35 mouse cellular contexts compared by ENCODE assay signal in the genomic region with DNA sequence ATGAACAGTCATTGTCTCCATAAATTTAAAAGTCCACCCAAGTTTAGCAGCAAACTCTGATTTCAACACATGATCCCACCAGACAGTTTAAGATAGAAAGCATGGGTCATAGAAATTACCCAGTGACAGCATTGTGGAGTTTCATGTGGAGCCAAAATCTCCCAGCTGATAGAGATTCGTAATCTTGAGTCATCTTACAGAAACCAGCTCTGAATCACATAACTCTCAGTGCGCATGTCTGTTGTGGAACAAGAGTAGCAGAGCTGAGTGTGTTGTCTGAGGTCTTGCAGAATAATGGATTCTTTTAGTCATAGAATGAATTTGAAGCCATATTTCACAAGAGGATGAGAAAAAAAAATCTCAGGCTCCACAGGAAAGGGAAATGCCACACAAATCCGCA. TPM values are rescaled to one million over a fixed set of nuclear protein-coding genes. Genes with fewer than 3 reads are reported as not detected.
A peak's percentile ranks its signal among the peaks of the same experiment; 100 is the strongest.
DNase-seq lines count a peak whose midpoint lies in the region; ATAC-seq lines count a peak whose summit lies in the region.
"Had no signal": no experiment of that assay in that cellular context is flagged by ENCODE, and none has a peak within 500 bp of the region (broad histone marks: within the 10 kb centered on the region; RNA-seq: fewer than 3 reads in every experiment).

No protein-coding gene starts in this region.

- no peak for ATAC-seq in midbrain, embryonic 14.5 days (ENCODE audit: low FRiP score, low TSS enrichment)
- no peak for ATAC-seq in midbrain, embryonic 13.5 days
- ATAC-seq in granulocyte monocyte progenitor cell, adult 5-6 weeks (replicated peaks; ENCODE audit: poor library complexity, severe bottlenecking) = peak; percentile 45
- ATAC-seq in forebrain, embryonic 12.5 days (ENCODE audit: low FRiP score) = no peak
- ATAC-seq: CD4-positive, CD25-positive, alpha-beta regulatory T cell, adult 4 months; forebrain, embryonic 13.5 days; intestine, postnatal 0 days; midbrain, embryonic 15.5 days had no signal

- H3K9me3 ChIP-seq in midbrain, embryonic 14.5 days (ENCODE audit: control insufficient read depth, low read length) = no peaks in the 10 kb centered on the region
- no peaks in the 10 kb centered on the region for H3K9me3 ChIP-seq in midbrain, embryonic 13.5 days
- H3K9me3 ChIP-seq in forebrain, embryonic 12.5 days = no peaks in the 10 kb centered on the region
- H3K9me3 ChIP-seq: forebrain, embryonic 13.5 days; heart, embryonic 13.5 days; hindbrain, embryonic 12.5 days; limb, embryonic 15.5 days; midbrain, embryonic 15.5 days; neural tube, embryonic 15.5 days had no signal

- H3K36me3 ChIP-seq in midbrain, embryonic 14.5 days (ENCODE audit: control insufficient read depth, insufficient read depth, low read length) = no peaks in the 10 kb centered on the region
- H3K36me3 ChIP-seq in midbrain, embryonic 13.5 days = no peaks in the 10 kb centered on the region
- no peaks in the 10 kb centered on the region for H3K36me3 ChIP-seq in forebrain, embryonic 12.5 days (replicated peaks)
- H3K36me3 ChIP-seq: heart, embryonic 13.5 days; hindbrain, embryonic 12.5 days; limb, embryonic 15.5 days; midbrain, embryonic 15.5 days; neural tube, embryonic 15.5 days had no signal

- H3K4me3 ChIP-seq in midbrain, embryonic 14.5 days (replicated peaks; ENCODE audit: low read depth, low read length) = no peak overlapping the region
- H3K4me3 ChIP-seq in midbrain, embryonic 13.5 days (replicated peaks) = no peak overlapping the region
- H3K4me3 ChIP-seq in forebrain, embryonic 12.5 days (replicated peaks) = no peak overlapping the region
- H3K4me3 ChIP-seq: forebrain, embryonic 13.5 days; heart, embryonic 13.5 days; hindbrain, embryonic 12.5 days; limb, embryonic 15.5 days; midbrain, embryonic 15.5 days; myocyte; neural tube, embryonic 15.5 days had no signal

- H3K4me1 ChIP-seq in midbrain, embryonic 14.5 days (ENCODE audit: control insufficient read depth, insufficient read depth, low read length) = no peaks in the 10 kb centered on the region
- no peaks in the 10 kb centered on the region for H3K4me1 ChIP-seq in midbrain, embryonic 13.5 days (replicated peaks)
- no peaks in the 10 kb centered on the region for H3K4me1 ChIP-seq in forebrain, embryonic 12.5 days
- H3K4me1 ChIP-seq: forebrain, embryonic 13.5 days; heart, embryonic 13.5 days; hindbrain, embryonic 12.5 days; limb, embryonic 15.5 days; midbrain, embryonic 15.5 days; neural tube, embryonic 15.5 days had no signal

- H3K9ac ChIP-seq in midbrain, embryonic 14.5 days (replicated peaks; ENCODE audit: low read length) = no peak overlapping the region
- H3K9ac ChIP-seq in midbrain, embryonic 13.5 days (replicated peaks) = no peak overlapping the region
- H3K9ac ChIP-seq in forebrain, embryonic 12.5 days = no peak overlapping the region
- H3K9ac ChIP-seq: forebrain, embryonic 13.5 days; heart, embryonic 13.5 days; hindbrain, embryonic 12.5 days; limb, embryonic 15.5 days; liver, embryonic 14.5 days; midbrain, embryonic 15.5 days; neural tube, embryonic 15.5 days had no signal

- no peak overlapping the region for H3K4me2 ChIP-seq in midbrain, embryonic 14.5 days (ENCODE audit: low read length)
- no peak overlapping the region for H3K4me2 ChIP-seq in midbrain, embryonic 13.5 days (replicated peaks)
- H3K4me2 ChIP-seq in forebrain, embryonic 12.5 days = no peak overlapping the region
- H3K4me2 ChIP-seq: forebrain, embryonic 13.5 days; heart, embryonic 13.5 days; hindbrain, embryonic 12.5 days; limb, embryonic 15.5 days; midbrain, embryonic 15.5 days; neural tube, embryonic 15.5 days had no signal

- WGBS in midbrain, embryonic 14.5 days = 83% methylated on average over 3 of the region's 3 CpGs
- 85% methylated on average over 3 of the region's 3 CpGs for WGBS in midbrain, embryonic 13.5 days
- 90% methylated on average over 3 of the region's 3 CpGs for WGBS in forebrain, embryonic 12.5 days

- peak; percentile 10 for DNase-seq in adrenal gland, postnatal 14 days
- DNase-seq in adrenal gland, adult 18-20 months (ENCODE audit: low spot score in 2 of 2) = no peak
- peak; percentile 1 for DNase-seq in midbrain, embryonic 14.5 days
- DNase-seq in ovary, postnatal 36 days (ENCODE audit: low spot score) = no peak
- no peak for DNase-seq in cerebellum, adult 8-10 months
- DNase-seq: adrenal gland, postnatal 10 days; cerebellum, adult 9-10 months; heart, adult 18-20 months; heart, postnatal 14 days; kidney, postnatal 25 days; left cerebral cortex, postnatal 4 days had no signal

- no peak overlapping the region for H3K27ac ChIP-seq in midbrain, embryonic 14.5 days (replicated peaks; ENCODE audit: low read depth, low read length)
- no peak overlapping the region for H3K27ac ChIP-seq in midbrain, embryonic 13.5 days
- H3K27ac ChIP-seq in forebrain, embryonic 12.5 days = no peak overlapping the region
- H3K27ac ChIP-seq: forebrain, embryonic 13.5 days; heart, embryonic 13.5 days; hindbrain, embryonic 12.5 days; limb, embryonic 15.5 days; liver, embryonic 14.5 days; midbrain, embryonic 15.5 days; neural tube, embryonic 15.5 days had no signal

- no peaks in the 10 kb centered on the region for H3K27me3 ChIP-seq in midbrain, embryonic 14.5 days (ENCODE audit: control insufficient read depth, insufficient read depth, low read length)
- no peaks in the 10 kb centered on the region for H3K27me3 ChIP-seq in midbrain, embryonic 13.5 days
- H3K27me3 ChIP-seq in forebrain, embryonic 12.5 days = no peaks in the 10 kb centered on the region
- H3K27me3 ChIP-seq: forebrain, embryonic 13.5 days; heart, embryonic 13.5 days; hindbrain, embryonic 12.5 days; limb, embryonic 15.5 days; midbrain, embryonic 15.5 days; neural tube, embryonic 15.5 days had no signal

RNA-seq across cellular contexts. Expression of a gene that starts 4.0 kb away (rescaled TPM):
- total RNA-seq in adrenal gland, postnatal 14 days (2021) = not detected in 2 replicates
- total RNA-seq in adrenal gland, adult 18-20 months (2021) = not detected
- not detected in 2 replicates for polyA plus RNA-seq in midbrain, embryonic 14.5 days (2014; fragmentation: Nextera tagmentation; extraction: Ambion mirVana)
- not detected in 2 replicates for polyA plus RNA-seq in midbrain, embryonic 13.5 days (2015; fragmentation: Nextera tagmentation; extraction: Ambion mirVana)
- total RNA-seq in granulocyte monocyte progenitor cell, adult 5-6 weeks (2014; fragmentation: Nextera tagmentation) = not detected in 2 replicates
- total RNA-seq in granulocyte monocyte progenitor cell, adult 5-6 weeks (2017) = not detected in 2 replicates
- polyA plus RNA-seq in forebrain, embryonic 12.5 days (2016; fragmentation: Nextera tagmentation; extraction: Ambion mirVana) = not detected in 2 replicates
- total RNA-seq: adrenal gland, postnatal 10 days; ES-E14; gastrocnemius, adult 8-10 months; heart, adult 18-20 months; heart, postnatal 14 days; layer of hippocampus, adult 8-10 months; left cerebral cortex, adult 18-20 months; left cerebral cortex, postnatal 4 days had no signal
- polyA plus RNA-seq: brain, embryonic 14.5 days; CD4-positive, CD25-positive, alpha-beta regulatory T cell, adult 4 months; forebrain, embryonic 13.5 days; frontal cortex, adult 2 months; heart, embryonic 13.5 days; hindbrain, embryonic 12.5 days; intestine, postnatal 0 days; kidney, embryonic 14.5 days; limb, embryonic 15.5 days; liver, embryonic 14.5 days; lung, embryonic 16.5 days; midbrain, embryonic 15.5 days; myocyte; neural tube, embryonic 15.5 days; stomach, embryonic 16.5 days; thymus, postnatal 0 days had no signal

RNA-seq across cellular contexts. Expression of a gene that starts 12.5 kb away (rescaled TPM):
- total RNA-seq in adrenal gland, postnatal 14 days (2021) = not detected in 2 replicates
- total RNA-seq in adrenal gland, adult 18-20 months (2021) = not detected
- polyA plus RNA-seq in midbrain, embryonic 14.5 days (2014; fragmentation: Nextera tagmentation; extraction: Ambion mirVana) = not detected in 2 replicates
- polyA plus RNA-seq in midbrain, embryonic 13.5 days (2015; fragmentation: Nextera tagmentation; extraction: Ambion mirVana) = not detected in 2 replicates
- 0.41 TPM in 1 of 2 replicates, not detected in the other for total RNA-seq in granulocyte monocyte progenitor cell, adult 5-6 weeks (2014; fragmentation: Nextera tagmentation)
- total RNA-seq in granulocyte monocyte progenitor cell, adult 5-6 weeks (2017) = not detected in 2 replicates
- 0.08 TPM in 1 of 2 replicates, not detected in the other for polyA plus RNA-seq in forebrain, embryonic 12.5 days (2016; fragmentation: Nextera tagmentation; extraction: Ambion mirVana)
- total RNA-seq: adrenal gland, postnatal 10 days; ES-E14; gastrocnemius, adult 8-10 months; heart, adult 18-20 months; heart, postnatal 14 days; layer of hippocampus, adult 8-10 months; left cerebral cortex, adult 18-20 months; left cerebral cortex, postnatal 4 days had no signal
- polyA plus RNA-seq: CD4-positive, CD25-positive, alpha-beta regulatory T cell, adult 4 months; forebrain, embryonic 13.5 days; frontal cortex, adult 2 months; heart, embryonic 13.5 days; hindbrain, embryonic 12.5 days; intestine, postnatal 0 days; kidney, embryonic 14.5 days; lung, embryonic 16.5 days; midbrain, embryonic 15.5 days; myocyte; neural tube, embryonic 15.5 days had no signal

RNA-seq across cellular contexts. Expression of a gene that starts 13.4 kb away (rescaled TPM):
- total RNA-seq in adrenal gland, postnatal 14 days (2021) = not detected in 2 replicates
- total RNA-seq in adrenal gland, adult 18-20 months (2021) = not detected
- polyA plus RNA-seq in midbrain, embryonic 14.5 days (2014; fragmentation: Nextera tagmentation; extraction: Ambion mirVana) = not detected in 2 replicates
- polyA plus RNA-seq in midbrain, embryonic 13.5 days (2015; fragmentation: Nextera tagmentation; extraction: Ambion mirVana) = not detected in 2 replicates
- not detected in 2 replicates for total RNA-seq in granulocyte monocyte progenitor cell, adult 5-6 weeks (2014; fragmentation: Nextera tagmentation)
- not detected in 2 replicates for total RNA-seq in granulocyte monocyte progenitor cell, adult 5-6 weeks (2017)
- 0.21 TPM in 1 of 2 replicates, not detected in the other for polyA plus RNA-seq in forebrain, embryonic 12.5 days (2016; fragmentation: Nextera tagmentation; extraction: Ambion mirVana)
- total RNA-seq: adrenal gland, postnatal 10 days; ES-E14; gastrocnemius, adult 8-10 months; heart, adult 18-20 months; heart, postnatal 14 days; layer of hippocampus, adult 8-10 months; left cerebral cortex, adult 18-20 months; left cerebral cortex, postnatal 4 days had no signal
- polyA plus RNA-seq: brain, embryonic 14.5 days; CD4-positive, CD25-positive, alpha-beta regulatory T cell, adult 4 months; forebrain, embryonic 13.5 days; frontal cortex, adult 2 months; heart, embryonic 13.5 days; hindbrain, embryonic 12.5 days; intestine, postnatal 0 days; kidney, embryonic 14.5 days; limb, embryonic 15.5 days; liver, embryonic 14.5 days; lung, embryonic 16.5 days; midbrain, embryonic 15.5 days; myocyte; neural tube, embryonic 15.5 days; small intestine, adult 2 months; stomach, embryonic 16.5 days; thymus, postnatal 0 days had no signal

RNA-seq across cellular contexts. Expression of a gene that starts 21.4 kb away (rescaled TPM):
- total RNA-seq in adrenal gland, postnatal 14 days (2021) = 2.6 and 6.6 TPM in 2 replicates
- 10 to 100 TPM in 1 of 2 experiments, 1 to 10 TPM in 1; 6.8 to 16.8 TPM for total RNA-seq in adrenal gland, adult 18-20 months (2021)
- polyA plus RNA-seq in midbrain, embryonic 14.5 days (2014; fragmentation: Nextera tagmentation; extraction: Ambion mirVana) = 1.3 TPM in 1 of 2 replicates, not detected in the other
- polyA plus RNA-seq in midbrain, embryonic 13.5 days (2015; fragmentation: Nextera tagmentation; extraction: Ambion mirVana) = not detected in 2 replicates
- not detected in 2 replicates for total RNA-seq in granulocyte monocyte progenitor cell, adult 5-6 weeks (2014; fragmentation: Nextera tagmentation)
- total RNA-seq in granulocyte monocyte progenitor cell, adult 5-6 weeks (2017) = 0.78 TPM in 1 of 2 replicates, not detected in the other
- not detected in 2 replicates for polyA plus RNA-seq in forebrain, embryonic 12.5 days (2016; fragmentation: Nextera tagmentation; extraction: Ambion mirVana)
- total RNA-seq: ES-E14; layer of hippocampus, adult 8-10 months; left cerebral cortex, adult 18-20 months; left cerebral cortex, postnatal 4 days had no signal
- polyA plus RNA-seq: brain, embryonic 14.5 days; forebrain, embryonic 13.5 days; frontal cortex, adult 2 months; hindbrain, embryonic 12.5 days; kidney, embryonic 14.5 days; neural tube, embryonic 15.5 days had no signal

RNA-seq across cellular contexts. Expression of a gene that starts 31.1 kb away (rescaled TPM):
- total RNA-seq in adrenal gland, postnatal 14 days (2021) = not detected in 2 replicates
- not detected for total RNA-seq in adrenal gland, adult 18-20 months (2021)
- not detected in 2 replicates for polyA plus RNA-seq in midbrain, embryonic 14.5 days (2014; fragmentation: Nextera tagmentation; extraction: Ambion mirVana)
- polyA plus RNA-seq in midbrain, embryonic 13.5 days (2015; fragmentation: Nextera tagmentation; extraction: Ambion mirVana) = not detected in 2 replicates
- total RNA-seq in granulocyte monocyte progenitor cell, adult 5-6 weeks (2014; fragmentation: Nextera tagmentation) = not detected in 2 replicates
- not detected in 2 replicates for total RNA-seq in granulocyte monocyte progenitor cell, adult 5-6 weeks (2017)
- polyA plus RNA-seq in forebrain, embryonic 12.5 days (2016; fragmentation: Nextera tagmentation; extraction: Ambion mirVana) = not detected in 2 replicates
- total RNA-seq: adrenal gland, postnatal 10 days; ES-E14; gastrocnemius, adult 8-10 months; heart, adult 18-20 months; heart, postnatal 14 days; layer of hippocampus, adult 8-10 months; left cerebral cortex, adult 18-20 months; left cerebral cortex, postnatal 4 days had no signal
- polyA plus RNA-seq: brain, embryonic 14.5 days; CD4-positive, CD25-positive, alpha-beta regulatory T cell, adult 4 months; forebrain, embryonic 13.5 days; frontal cortex, adult 2 months; heart, embryonic 13.5 days; hindbrain, embryonic 12.5 days; intestine, postnatal 0 days; kidney, embryonic 14.5 days; limb, embryonic 15.5 days; liver, embryonic 14.5 days; lung, embryonic 16.5 days; midbrain, embryonic 15.5 days; myocyte; neural tube, embryonic 15.5 days; small intestine, adult 2 months; stomach, embryonic 16.5 days; thymus, postnatal 0 days had no signal

Comparison
In these comparisons a context has a peak if more than half of its experiments do, and no peak if none do; other contexts are left out.
1. DNase-seq: peak in adrenal gland, postnatal 14 days (single experiment) and midbrain, embryonic 14.5 days (single experiment); none in adrenal gland, adult 18-20 months (0 of 2), ovary, postnatal 36 days (single experiment) and cerebellum, adult 8-10 months (single experiment).